Mouse (Mus musculus): Measurements from ENCODE around the gene Homer1.

The Homer1 gene

DNA sequence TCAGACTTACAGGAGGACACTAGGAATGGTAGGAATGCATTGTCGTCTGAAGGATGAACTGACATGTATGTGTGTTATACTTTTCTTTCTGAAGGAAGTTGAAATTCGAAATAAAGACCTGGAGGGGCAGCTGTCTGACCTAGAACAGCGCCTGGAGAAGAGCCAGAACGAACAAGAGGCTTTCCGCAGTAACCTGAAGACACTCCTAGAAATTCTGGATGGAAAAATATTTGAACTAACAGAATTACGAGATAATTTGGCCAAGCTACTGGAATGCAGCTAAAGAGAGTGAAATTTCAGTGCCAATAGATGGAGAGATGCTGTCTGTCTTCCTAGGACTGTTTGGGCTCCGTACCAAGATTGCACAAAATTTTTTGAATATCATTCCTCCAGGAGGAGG lies 102.5 kb downstream of the Homer1 start:
- no peak for DNase-seq

DNA sequence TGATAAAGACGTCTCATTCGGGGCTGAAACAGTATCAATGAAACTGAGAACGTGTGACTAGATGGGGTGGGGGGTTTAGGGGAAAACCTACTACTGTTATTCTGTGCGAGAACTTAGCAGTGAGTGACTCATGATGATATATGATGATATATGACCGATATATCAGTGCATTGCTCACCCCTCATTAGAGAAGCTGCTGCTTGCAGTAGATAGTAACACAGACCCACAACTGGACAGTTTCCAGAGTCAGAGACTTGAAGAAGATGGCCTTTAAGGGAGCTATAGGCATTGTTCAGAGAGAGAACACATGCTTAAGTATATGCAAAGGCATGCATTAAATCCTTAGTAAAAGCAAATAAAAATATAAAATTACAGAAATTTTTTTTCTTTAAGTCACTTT lies 107.4 kb downstream of the Homer1 start:
- DNase-seq, result no peak

DNA sequence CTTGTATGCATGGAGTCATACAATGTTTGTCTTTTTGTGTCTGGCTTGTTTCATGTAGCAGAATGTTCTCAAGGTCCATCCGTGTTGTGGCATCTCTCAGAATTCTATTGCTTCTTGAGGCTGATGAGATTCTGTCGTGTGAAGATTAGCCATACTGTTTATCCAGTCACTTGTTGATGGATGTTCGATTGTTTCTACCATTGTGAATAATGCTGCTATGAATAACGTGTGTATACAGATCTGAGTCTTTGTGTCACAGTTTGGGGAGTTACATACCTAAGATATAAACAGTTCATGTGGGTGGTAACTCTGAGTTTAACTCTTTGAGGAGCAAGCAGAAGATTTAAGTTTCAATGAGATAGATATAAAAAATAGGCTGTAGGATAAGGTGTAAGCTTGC lies 110.9 kb downstream of the Homer1 start:
- no peak for DNase-seq

DNA sequence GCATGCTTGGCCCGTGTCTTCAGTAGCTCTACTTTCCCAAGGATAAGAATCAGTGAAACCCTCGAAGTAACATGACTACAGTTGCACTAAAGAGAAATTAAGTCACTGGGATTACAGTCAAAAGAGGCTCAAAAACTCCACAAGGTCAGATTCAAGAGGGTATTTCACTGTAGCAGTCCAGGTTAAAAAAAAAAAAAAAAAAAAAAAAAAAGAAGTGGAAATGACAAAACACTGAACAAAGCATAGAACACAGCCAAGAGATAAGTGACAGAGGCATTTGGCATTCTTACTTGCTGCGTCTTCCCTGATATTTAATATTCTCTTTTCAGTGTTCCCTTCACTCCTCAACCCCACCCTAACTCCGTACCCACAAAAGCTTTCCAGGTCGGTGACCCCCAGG lies 115.6 kb downstream of the Homer1 start:
- no peak for DNase-seq

DNA sequence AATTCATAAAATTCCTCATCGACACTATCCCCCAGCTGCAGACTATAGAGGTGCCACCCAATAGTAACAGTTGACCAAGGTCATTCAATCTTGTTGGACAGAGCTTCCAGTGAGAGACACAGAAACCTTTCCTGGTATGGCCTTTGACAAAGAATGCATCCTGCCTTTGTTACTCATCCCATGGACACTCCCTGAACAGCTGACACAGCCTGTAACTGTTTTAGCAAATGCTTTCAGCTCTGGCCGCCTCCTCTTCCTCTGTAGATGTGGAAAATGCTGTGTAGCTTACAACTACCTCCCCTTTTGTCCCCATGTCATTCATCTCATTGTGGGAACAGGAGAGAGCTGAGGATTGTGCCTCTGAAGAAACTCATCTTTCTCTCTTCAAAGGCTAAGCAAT lies 118.9 kb downstream of the Homer1 start:
- DNase-seq, result no peak

DNA sequence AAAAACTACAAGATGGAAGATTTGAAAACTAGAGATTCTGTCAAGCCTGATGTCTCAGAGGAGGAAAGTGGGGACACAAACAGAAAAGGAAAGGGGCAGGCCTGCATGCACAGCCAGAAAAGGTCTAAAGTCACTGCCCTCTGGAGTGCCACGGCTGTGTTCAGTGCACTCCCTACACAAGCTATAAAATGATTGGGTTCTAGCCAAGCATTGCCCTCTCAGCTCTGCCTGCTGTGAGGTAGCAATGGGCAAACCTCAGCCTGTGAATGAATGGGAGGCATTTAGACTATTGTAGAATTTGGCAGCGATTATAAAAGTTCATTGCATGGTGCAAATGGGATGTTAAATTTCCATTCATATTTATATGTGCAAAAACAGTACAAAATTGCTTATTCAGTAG lies 120.3 kb downstream of the Homer1 start:
- DNase-seq, result no peak

DNA sequence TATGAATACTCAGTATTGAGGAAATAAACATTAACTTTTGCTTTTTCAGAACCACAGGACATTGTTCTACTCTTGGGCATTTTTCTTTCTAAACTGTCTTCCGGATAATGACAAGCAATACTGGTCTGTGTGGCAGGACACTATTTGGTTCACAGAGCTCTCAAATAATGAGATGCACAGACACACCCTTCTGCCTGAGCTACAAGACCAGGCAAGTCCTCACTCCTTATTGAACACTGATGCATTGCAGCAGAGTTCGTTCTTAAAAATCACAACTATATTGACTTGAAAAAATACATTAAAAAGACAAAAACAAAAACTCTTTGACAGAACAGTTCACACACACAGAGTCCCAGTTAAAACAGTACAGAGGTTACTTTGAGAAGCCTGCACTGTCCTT lies 123.8 kb downstream of the Homer1 start:
- no peak for DNase-seq

DNA sequence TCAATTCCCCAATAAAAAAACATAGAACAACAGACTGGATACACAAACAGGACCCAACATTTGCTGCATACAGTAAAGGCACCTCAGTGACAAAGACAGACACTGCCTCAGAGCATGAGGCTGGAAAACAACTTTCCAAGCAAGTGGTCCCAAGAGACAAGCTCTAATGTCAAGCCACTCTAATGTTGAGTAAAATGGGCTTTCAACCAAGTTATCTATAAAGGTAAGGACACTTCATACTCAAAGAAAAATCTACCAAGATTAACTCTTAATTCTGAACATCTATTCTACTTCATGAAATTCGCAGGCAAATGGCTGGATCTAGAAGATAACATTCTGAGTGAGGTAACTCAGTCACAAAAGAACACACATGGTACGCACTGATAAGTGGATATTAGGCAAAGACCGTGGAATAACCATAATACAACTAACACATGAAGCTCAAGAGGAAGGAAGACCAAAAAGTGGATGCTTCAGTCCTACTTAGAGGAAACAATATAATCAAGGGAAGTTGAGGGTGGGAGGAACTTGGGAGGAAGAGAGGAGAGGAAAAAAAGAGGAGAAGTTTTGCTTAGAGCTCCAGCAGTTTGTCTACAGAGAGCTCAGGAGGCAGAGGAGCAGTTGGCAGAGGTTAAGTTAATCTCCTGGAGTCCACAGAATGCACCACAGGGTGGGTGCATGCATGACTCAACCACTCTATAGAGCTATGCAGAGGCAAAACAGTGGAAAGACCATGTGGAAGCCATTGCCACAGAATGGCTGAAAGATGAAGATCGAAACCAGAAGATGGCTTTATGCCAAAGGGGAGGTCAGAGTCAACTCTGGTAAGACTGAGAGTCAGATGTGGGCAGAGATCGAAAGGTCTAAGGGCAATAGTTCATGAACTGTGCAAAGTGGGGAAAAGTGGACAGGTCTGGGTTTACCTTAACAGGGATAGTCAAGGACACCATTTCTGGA lies 128.8 kb downstream of the Homer1 start:
- DNase-seq, result peak; percentile 31 to 39

DNA sequence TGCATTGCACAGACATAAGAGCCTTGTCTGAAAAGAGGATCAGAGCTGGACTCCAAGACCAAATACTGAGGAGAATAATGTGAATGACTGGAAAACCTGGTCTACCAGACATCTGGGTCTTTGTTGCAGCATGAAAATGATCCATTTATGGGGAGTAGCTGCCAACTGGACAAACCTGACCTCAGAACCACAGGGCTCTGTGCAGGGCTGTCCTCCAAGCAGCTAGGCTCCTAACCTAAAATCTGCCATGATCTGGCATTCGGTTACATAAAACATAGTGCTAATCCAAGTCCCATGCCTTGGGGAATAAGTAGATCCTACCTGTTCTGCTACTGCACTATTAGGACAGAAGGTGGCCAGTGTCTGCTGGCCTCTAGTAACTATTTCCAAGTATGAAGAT lies 129.8 kb downstream of the Homer1 start:
- no peak for DNase-seq

DNA sequence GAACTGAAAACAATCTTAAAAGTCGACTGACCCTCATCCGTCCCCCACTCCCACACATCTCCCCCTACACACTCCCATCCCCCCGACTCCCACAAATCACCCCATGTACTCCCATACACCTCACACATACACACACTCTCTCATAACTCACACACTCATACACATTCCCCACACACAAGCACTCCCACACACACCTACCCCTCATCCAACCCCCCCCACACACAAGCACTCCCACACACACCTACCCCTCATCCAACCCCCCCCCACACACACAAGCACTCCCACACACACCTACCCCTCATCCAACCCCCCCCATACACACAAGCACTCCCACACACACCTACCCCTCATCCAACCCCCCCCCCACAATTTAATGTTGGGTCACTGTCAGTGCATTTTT lies 140.7 kb downstream of the Homer1 start:
- no peak for DNase-seq

DNA sequence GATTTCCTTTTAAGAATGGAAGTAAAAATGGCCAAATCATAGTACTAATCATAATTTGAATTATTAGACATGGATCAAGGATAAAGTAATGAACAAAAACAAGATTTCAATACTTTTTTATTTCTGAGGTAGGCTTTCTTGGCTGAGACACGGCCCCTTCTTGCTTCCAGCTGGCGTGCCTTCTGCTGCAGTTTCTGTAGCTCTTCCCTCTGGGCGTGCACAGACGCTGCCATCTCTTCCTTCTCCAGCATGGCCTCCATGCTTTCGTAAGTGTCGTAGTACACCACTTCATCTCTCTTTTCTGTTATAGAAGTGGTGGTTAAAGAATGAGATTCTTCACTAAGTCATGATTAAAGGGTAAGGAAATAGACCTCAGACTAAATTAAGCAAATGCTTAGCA lies 153.8 kb downstream of the Homer1 start:
- no peak for DNase-seq

Measured in kidney, postnatal 36 days (tissue).